Mouse (Mus musculus) retina, embryonic 14.5 days (tissue): ENCODE results near the gene Faim.
A peak's percentile ranks its signal among the peaks of the same experiment; 100 is the strongest.

ENCODE experiments used
- DNase-seq: peaks from one replicate; pipeline ENCODE4 v3.0.0-alpha.2; 2015; ENCODE audit warnings: low spot score

Gene Faim

GRCm38 (mm10) chr9:98985800-98986475 is at the start of gene Faim:
Gene Faim, plus strand, starts transcription at chr9:98986373.
- peak; percentile 100 for DNase-seq

- peak; percentile 48 for DNase-seq
Observed at GRCm38 (mm10) chr9:98939290-98939689, 46.9 kb upstream of the Faim start.

- DNase-seq = peak; percentile 60
Observed at GRCm38 (mm10) chr9:98952171-98953050, 33.8 kb upstream of the Faim start.

GRCm38 (mm10) chr9:98953291-98953690 is 32.9 kb upstream of the Faim start:
- no peak for DNase-seq

GRCm38 (mm10) chr9:98953830-98954229 is 32.3 kb upstream of the Faim start:
- no peak for DNase-seq

- peak; percentile 46 for DNase-seq
Observed at GRCm38 (mm10) chr9:98954391-98955102, 31.6 kb upstream of the Faim start.

GRCm38 (mm10) chr9:98955103-98955715 is 31.0 kb upstream of the Faim start, which contains the start of gene Foxl2:
Gene Foxl2, plus strand, starts transcription at chr9:98955288.
- DNase-seq = peak; percentile 54

- peak; percentile 54 for DNase-seq
Observed at GRCm38 (mm10) chr9:98955716-98956224, 30.4 kb upstream of the Faim start.

GRCm38 (mm10) chr9:98956591-98957381 is 29.4 kb upstream of the Faim start:
- peak; percentile 63 for DNase-seq

GRCm38 (mm10) chr9:98957751-98958351 is 28.3 kb upstream of the Faim start:
- DNase-seq = peak; percentile 52

GRCm38 (mm10) chr9:98958628-98959027 is 27.5 kb upstream of the Faim start:
- no peak for DNase-seq

GRCm38 (mm10) chr9:98959851-98960250 is 26.3 kb upstream of the Faim start:
- DNase-seq = no peak

- DNase-seq = no peak
Observed at GRCm38 (mm10) chr9:98960348-98960747, 25.8 kb upstream of the Faim start.

GRCm38 (mm10) chr9:98961591-98962477 is 24.3 kb upstream of the Faim start:
- no peak for DNase-seq

- peak; percentile 37 for DNase-seq
Observed at GRCm38 (mm10) chr9:98962478-98963142, 23.6 kb upstream of the Faim start.

GRCm38 (mm10) chr9:98963661-98964060 is 22.5 kb upstream of the Faim start:
- DNase-seq = no peak

GRCm38 (mm10) chr9:98965084-98965483 is 21.1 kb upstream of the Faim start:
- DNase-seq = peak; percentile 77

- peak; percentile 52 for DNase-seq
Observed at GRCm38 (mm10) chr9:98973101-98973521, 13.1 kb upstream of the Faim start.

- no peak for DNase-seq
Observed at GRCm38 (mm10) chr9:98973561-98973960, 12.6 kb upstream of the Faim start.
